Mouse (Mus musculus): ENCODE results near the gene Pus10.

DNA sequence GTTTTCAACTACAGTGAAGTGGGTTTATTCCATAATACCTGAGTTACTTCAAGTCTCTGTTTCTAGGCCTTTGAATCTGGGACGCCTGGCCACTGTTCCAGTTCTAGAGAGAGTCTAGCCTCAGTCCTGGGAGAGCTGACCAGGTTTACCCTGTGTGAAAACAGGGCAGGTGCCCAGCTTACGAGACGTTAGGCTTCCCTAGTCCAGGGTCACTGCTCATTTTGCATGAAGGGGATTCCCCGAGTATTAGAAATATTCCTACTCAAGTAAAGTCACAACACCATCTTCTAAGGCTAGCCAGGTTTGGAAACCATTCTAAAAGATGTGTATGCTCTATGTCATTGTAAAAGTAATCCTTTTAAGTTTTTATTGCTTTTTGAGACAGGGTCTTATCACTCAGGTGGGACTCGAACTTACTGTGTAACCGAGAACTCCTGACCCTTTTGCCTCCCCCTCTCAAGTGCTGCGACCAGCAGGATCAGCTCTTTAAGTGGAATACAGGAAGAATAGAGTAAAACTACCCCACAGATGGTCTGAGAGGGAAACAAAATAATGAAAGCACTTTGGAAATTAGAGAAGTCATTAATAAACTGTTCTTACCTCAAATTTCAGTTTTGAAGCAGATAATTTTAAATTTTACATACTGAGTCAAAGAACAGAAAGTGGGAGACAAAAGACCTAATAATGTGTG is 39.3 kb downstream of the Pus10 start:
- TF ChIP-seq CTCF (IDR thresholded peaks at IDR 0.05) (no peak), EP300 (IDR thresholded peaks at IDR 0.05) (no peak)
